Mouse (Mus musculus) cerebellum, adult 9-10 months (tissue): Measurements from ENCODE around the gene Kat2b.
A peak's percentile ranks its signal among the peaks of the same experiment; 100 is the strongest.
"Not testable (repeated sequence)": the region's sequence is repeated elsewhere in the genome, so short reads cannot be mapped to it uniquely, and the experiment has no call there.

Source experiments
- DNase-seq: peaks from one replicate; pipeline ENCODE4 v3.0.0; 2022

Kat2b gene

DNA sequence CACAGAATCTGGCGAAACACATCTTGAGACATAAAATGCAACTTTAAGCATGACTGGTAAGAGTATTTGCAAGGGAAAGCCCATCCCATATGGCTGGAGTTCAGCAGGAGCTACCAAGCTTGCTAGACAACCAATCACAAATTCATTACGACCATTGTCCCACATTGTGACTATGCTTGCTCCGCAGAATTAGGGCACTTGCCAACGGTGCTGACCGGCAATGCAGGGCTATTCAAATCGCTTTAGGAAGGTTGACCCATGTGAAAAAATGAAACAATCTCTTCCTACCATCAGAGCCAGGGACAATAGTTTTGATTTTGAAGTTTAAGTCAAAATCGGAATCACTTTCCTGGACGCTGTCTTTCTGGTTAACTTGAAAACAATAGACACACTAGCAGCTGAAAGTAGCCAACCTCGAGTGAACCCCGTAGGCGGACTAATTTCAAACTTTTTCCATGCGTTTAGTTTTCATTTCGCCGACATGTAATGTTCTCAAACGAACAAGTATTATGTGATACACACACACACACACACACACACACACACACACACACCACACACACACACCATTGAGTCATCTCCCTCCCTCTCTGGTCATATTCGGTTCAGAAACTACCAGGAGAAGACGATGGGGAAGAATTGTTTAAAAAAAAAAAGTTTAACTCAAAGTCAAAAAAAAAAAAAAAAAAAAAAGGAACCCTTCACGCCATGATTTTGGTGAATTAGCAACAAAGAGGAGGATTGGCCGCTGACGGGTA, at the start of gene Kat2b:
Gene Kat2b, plus strand, starts transcription at position 701 of the 758 bp plus-strand sequence.
- peak; percentile 77 for DNase-seq

DNA sequence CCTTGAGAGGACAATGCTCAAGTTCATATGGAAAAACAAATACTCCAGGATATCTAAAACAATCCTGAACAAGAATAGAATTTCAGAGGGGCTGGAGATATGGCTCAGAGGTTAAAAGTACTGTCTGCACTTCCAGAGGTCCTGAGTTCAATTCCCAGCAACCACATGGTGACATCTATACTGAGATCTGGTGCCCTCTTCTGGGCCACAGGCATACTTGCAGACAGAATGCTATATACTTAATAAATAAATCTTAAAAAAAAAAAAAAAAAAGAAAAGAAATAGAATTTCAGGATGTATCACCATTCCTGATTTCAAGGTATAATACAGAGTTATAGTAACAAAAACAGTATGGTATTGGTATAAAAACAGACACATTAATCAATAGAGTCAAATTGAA, 47.3 kb upstream of the Kat2b start:
- no peak for DNase-seq

DNA sequence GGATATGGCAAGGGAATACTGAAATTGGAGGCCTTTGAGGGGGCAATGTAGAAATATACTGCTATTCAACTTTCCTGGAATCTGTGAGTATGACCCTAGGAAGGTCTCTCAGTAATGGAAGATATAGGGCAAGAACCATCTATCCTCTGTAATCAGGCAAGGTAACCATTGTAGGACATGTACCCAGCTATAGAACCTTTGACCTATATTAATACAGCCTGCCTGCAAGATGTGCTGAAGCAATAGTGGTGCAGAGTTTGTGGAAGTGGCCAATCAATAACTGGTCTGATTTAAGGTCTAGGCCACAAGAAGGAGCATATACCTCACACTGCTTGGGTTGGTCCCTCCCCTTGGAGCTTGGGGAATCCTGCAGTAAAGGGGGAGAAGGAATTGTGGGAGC, 46.2 kb upstream of the Kat2b start:
- no peak for DNase-seq

DNA sequence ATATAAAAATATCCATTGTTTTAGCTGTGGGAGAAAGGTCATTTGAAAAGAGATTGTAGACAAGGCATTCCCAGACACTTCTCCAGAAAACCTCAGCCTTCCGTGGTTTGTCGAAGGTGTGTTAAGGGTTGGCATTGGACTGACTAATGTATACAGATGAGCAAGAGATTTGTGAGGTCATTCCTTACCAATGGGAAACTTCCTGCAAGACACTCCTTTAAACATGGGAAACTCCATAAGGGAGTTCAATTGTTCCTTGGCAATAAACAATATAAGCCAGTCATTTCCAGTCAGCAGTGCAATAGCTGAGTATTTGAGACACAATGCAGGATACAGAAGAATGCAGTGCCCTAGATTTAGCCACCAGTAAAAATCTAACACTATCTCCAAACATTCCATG, 38.6 kb upstream of the Kat2b start:
- no peak for DNase-seq

DNA sequence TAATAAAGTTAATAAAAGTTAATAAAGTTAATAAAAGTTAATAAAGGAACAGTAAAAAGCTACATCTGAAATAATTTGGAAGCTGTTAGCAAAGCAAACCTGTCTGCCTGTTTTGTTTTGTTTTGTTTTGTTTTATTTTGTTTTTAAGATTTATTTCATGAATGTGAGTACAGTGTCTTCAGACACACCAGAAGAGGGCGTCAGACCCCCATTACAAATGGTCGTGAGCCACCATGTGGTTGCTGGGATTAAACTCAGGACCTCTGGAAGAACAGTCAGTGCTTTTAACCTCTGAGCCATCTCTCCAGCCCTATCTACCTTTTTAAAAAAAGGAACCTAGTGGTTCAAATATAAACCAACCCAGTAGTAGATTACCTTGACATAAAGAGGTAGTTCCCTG, 35.5 kb upstream of the Kat2b start:
- DNase-seq = no peak

DNA sequence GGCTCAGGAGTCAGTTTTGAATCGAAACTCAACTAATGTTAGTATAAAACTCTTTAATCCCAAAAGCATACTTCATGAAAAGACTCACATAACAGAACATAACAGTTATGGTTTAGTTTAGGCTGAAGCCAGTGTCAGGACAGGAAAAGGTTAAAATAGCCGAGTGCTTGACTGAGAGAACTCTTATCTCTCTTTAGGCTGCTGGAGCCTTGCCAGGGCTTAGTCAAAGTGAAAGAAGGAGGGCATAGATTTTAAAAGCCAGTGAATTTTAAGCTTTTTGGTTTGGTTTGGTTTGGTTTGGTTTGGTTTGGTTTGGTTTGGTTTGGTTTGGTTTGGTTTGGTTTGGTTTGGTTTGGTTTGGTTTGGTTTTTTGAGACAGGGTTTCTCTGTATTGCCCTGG, 34.2 kb upstream of the Kat2b start:
- DNase-seq = no peak

DNA sequence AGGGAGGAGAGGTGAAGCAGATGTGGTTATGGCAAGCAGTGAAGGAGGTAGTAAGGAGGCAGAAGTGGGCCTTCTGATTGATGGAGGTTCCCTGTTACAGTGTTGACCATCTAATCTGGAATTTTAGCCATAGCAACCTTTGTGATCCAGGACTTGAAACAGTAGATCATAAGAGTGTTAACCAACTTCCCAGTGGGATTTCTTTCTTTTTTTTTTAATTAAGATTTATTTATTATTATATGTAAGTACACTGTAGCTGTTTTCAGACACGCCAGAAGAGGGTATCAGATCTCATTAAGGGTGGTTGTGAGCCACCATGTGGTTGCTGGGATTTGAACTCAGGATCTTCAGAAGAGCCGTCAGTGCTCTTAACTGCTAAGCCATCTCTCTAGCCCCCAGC, 27.3 kb upstream of the Kat2b start, which contains the start of gene Pp2d1:
Gene Pp2d1, minus strand, starts transcription at position 101 of the 400 bp plus-strand sequence.
- DNase-seq = not testable (repeated sequence)

DNA sequence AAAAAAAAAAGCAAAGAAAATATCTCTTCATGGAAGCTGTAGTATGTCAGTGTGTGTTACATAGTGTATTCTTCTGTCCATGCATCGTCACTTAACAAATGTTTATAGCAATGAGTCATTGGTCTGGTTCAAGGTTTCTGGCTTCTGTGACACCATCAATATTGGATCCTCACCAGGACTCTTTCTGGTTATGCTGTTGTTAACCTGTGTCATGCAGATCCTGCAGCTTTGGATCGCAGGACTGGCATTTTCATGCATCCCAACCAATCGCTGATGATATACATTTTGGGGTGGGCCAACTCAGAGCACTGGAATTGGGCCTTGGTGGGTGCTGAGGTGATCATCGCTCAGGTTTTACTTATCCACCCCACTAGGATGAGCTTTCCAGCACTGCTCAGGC, 24.1 kb upstream of the Kat2b start:
- no peak for DNase-seq

DNA sequence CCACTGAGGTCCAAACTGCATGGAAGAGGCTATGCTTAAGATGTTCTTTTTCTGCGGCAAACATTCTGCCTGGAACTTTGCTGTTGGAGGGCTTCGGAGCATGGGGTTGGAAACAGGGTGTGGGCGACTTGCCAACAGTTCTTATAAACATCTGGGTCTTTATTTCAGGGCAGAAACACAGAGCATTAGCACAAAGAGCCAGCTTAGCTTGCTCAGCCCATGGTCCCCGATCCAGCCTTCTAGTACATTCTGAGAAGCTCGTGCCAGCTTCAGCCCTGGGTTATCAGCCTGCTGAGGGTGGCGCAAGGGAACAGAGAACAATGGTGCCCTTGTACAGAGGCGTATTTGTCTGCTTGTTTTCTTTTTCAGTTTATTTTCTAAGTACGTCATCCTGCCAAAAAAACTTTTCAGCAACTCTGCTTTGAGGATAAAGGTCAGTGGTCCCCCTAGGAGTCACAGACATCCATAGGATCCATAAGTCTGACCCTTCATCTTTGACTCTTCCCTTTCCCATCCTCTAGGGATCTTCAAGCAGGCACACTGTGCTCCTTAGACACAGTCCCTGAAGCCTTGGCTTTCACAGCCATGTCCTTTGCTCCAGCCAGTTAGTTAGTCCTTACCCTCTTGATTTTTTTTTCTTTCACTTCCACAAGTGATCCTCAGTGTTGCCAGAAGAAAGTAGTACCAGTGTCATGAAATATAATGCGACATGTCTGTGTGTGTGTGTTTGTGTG, 22.9 kb upstream of the Kat2b start:
- DNase-seq = peak; percentile 18

DNA sequence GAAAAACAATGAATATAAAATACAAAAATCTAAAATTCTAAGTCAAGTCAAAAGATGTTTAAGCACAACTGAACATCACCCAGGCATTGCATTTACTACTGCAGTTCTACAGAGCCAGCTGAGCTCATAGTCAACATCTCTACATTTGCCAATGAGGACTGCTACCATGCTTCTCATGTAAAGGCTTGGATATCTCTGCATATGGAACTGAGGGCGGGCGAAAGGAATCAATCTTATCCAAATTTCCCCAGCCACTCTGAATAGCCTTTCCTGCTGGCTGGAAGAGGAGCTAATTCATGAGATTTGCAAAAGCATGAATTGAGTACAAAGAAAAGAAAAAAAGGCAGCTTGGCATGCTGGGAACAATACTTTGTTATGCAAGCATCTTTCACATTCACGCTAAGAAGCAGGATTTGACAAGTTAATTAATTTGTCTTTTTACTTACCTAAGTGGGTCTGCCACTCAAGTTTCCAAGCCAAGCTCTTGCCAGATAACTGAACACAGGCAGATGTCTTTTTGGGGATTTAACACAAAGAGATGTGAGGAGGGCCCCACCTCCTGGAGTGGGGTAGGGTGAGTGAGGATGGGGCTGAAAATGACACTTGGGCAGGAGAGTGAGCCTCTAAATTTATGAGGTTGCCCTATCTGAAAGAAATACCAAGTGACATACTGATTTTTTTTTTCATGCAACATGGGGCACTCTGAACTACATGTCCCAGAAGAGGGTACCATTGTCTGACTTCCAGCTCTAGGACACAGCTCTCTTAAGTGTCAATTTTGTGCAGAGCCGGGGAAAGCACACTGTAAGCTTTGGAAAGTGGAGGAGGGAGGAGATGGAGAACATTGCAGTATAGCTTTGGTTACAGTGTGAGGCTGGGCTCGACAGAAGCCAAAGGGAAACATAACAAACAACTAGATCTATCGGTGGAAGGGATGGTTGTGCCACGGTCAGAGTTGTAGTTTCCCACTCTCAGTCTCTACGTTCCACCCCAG, 15.1 kb upstream of the Kat2b start:
- DNase-seq = no peak

DNA sequence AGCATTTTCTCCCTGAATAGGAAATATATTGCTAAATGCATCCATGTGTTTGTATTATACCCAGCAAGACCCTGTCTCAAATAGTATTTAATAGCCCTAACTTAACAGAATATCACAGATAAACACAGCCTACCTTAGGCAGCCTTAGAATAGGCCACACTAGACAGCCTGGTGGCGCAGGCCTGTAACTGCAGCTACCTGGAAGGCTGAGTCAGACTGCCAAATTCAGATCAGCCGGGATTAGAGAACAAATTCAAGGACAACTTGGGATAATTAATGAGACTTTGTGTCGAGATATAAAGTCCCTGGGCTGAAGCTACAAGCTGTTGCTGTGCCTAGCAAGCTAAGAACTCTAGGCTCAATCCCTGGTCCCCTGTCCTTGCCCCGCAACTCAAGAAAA, 12.6 kb upstream of the Kat2b start:
- DNase-seq = peak; percentile 8

DNA sequence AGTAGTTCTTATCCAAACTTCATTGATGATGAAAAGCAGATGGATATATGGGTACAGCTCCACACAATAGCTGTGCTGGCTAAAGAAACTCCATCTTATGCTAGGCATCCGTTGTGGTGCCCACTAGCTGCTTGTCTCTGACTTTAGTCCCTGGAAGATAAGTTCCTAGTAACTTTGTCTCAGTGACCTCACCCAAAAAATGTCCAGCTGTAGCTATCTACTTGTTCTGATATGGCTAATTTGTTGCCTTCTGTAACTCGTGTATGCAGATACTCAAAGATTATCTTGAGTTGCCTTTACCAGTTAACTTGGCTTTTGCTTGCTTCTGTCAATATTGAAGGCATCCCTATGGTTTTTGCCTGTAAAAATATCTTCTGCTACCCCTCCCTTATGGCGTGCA, 11.8 kb upstream of the Kat2b start:
- DNase-seq = no peak

DNA sequence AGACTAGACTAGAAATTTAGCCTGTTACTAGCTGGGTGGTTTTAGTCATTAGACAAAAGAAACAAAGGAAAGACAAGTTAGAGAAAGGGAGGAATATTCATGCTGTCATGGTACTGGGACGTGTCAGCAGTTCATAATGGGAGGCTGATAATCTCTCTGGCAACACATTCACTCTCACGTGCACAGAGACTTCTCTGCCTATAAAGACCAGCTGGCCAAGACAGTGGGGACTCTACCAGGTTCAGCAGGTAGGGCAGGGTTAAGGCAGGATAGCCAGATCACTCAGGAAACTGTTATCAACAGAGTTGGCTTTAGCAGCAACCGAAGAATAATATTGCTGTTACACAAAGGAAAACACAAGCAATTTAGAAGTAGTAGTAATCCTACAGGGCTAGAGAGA, 9.2 kb upstream of the Kat2b start:
- DNase-seq = no peak

DNA sequence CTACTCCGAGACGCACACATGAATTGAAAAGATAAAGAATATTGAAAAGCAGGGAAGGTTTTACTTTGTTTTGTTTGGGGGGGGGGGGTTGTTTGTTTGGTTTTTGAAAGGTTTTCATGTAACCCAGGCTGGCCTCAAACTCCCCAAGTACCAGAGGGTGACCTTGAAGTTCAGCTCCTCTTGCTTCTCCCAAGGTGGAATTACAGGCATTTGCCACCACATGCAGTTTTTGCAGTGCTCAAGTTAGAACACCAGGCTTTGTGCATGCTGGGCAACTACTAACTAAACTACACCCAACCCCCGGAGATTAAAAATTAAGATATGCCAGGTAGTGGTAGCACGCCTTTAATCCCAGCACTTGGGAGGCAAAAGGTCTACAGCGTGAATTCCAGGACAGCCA, 7.0 kb upstream of the Kat2b start:
- DNase-seq = no peak

DNA sequence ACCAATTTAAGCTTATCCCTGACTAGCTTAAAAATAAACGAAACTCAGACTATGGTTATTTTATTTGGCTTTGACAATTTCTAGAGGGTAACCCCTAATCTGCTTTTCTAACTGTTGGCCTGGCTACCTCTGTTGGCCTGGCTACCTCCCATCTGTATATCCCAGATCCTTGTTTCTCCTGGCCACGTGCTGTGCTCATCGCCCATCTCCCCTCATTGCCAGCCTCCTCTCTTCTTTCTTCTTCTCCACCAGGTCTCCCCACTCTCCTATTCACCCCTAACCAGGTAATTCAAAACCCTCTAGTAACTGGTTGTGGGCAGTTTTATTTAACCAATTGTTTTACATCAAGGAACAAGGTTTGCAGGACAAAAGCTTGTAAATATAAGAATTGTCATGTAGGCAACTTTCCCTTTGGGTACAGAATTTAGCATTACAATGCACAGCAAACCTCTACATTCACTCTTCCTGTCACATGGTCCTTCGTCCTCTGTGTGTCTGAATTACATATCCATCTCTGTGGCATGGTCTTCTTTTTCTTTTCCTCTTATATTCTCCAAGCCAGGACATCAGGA, 5.1 kb upstream of the Kat2b start:
- DNase-seq = peak; percentile 5

DNA sequence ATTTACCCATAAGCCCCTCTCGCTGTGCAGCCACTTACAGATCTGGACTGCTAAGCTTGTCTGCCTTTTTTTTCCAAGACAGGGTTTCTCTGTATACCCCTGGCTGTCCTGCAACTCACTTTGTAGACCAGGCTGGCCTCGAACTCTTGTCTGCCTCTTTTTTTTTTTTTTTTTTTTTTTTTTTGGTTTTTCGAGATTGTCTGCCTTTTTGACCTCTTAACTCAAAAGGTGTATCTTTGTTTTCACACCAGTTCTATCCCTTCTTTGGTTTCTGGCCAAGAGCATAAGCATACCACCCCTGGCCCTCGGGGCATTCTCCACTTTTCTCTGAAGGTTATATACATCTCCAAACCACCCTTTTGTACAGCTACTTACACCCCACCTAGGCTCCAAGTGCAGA, 1.8 kb upstream of the Kat2b start:
- DNase-seq = no peak

DNA sequence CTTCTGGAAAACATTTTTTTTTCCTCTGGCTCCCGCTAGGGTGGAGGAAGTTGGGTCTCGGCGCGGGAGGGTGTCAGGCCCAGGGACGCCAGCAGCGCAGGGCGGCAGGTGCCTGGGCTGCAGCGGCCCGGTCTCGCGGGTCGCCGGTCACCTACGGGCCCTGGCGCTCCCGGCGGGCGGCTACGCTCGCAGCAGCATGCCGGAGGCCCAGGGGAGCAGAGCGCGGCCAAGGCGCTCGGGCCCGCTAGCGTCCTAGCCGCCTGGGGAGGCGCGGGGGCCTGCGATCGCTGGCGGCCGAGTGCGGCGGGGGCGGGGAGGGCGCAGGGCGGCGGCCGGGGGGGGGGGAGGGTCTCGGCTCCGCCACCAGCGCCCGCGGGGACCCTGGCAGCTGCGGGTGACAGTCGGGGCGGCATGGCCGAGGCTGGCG, 271 bp downstream of the Kat2b start:
- peak; percentile 75 for DNase-seq

DNA sequence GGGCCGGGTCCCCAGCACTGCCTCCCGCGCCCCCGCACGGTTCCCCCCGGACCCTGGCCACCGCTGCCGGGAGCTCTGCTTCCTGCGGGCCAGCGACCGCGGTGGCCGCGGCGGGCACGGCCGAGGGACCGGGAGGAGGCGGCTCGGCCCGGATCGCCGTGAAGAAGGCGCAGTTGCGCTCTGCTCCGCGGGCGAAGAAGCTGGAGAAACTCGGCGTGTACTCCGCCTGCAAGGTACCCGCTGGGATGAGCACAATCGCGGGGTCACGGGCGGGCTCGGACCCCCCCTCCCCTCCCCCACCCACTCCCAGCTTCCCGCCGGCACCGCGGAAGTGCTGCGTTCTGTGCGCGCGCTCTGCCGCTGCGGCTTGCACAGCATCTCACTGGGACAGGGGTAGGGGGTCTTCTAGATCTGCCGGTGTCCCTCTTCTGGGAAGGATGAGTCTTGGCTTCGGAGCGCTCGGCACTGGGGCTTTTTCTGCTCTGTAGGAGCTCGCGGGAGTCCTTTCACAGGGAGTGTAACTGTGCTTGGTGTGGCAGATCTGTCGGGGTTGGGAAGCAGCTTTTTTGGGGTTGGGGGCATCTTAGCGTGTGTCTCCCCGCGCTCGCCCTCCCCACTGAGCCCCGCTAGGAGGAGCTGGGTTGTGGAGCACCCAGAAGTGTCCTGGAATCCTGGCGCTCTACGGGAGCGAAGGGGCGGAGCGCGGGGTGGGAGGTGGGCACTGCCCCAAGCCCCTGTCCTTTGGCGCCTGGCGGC, 863 bp downstream of the Kat2b start:
- DNase-seq = peak; percentile 75

DNA sequence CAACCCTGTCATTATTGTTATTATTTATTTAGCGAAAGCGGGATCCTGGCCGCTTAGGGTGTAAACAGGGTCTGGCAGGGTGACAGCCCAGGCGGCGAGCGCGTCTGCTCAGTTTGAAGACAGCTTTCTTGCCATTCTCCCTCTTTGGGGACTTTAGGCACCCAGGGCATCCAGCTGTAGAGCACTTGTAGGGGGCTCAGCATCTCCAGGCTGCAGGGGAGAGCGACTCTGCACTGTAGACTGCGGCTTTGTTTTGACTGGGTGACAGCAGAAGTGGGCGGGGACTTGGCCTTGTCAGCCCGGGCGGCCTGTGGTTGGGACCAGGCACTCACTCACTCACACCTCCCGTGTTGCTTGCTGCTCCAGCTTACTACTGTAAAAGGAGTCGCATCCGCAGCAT, 1.5 kb downstream of the Kat2b start:
- peak; percentile 91 for DNase-seq

DNA sequence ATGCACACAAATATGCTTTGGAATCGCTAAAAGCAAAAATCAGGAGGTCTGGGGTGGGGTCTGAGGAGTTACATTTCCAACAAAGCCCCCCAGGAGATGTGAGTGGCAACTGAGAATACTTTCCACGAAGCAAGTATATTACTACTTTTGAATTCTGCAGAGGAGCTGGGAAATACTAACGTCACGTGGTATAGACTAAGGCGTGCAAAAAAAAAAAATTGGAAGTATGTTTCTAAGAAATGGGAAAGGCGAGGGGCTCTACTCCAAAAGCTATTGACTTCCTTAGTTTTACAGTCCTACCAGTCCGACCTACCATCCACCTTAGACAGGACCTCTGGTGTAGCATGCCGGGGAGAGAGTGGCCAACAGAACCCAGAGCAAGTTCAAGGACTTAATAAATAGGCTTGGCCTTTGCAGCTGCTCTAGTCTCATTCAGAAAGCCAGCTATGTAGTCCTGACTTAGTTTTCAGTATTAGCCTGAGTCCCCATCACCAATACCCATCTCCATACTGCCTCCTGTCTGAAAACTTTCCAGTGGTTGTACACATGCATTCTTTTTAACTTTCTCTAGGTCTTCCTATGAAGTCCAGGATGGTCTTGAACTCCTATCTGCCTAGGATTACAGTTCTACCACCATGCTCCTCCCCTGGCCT, 2.2 kb downstream of the Kat2b start:
- peak; percentile 51 for DNase-seq

DNA sequence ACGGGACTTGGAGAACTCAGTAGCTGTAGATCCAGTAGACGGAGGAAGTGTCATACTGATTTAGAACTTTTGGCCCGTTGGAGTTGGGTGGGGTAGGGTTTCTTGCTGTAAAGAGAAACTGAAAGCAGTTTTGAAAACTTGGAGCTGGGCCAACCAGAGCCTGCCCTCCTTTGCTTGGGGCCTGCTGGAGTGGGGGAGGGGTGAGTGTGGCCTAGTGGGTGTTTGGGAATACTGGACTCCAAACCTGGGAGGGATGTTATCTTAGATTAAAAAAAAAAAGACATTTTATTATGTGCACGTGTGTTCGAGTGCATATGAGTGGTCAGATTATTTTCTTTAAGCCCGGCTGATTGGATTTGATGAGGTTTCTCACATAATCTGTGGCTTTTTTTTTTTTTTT, 3.2 kb downstream of the Kat2b start:
- DNase-seq = peak; percentile 77
